In the genomic region with DNA sequence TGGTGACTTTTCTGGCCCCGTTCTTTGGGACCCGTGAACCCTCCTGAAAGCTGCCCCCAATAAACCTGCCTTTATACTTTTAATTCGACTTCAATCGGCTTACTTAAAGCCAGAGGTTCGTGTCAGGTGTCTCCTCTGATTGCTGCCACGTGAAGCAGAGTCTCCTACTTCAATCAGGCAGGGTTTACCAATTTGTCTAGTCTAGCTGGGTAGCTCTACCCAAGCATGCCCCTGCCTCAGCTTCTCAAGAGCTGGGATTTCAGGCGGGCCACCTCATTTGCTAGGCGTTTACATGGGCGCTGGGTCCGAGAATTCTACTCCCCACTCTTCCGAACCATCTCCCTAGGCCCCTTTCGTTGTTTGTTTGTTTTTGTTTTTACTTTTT, we compare ENCODE assay signal across 8 mouse cellular contexts. TPM values are rescaled to one million over a fixed set of nuclear protein-coding genes. Genes with fewer than 3 reads are reported as not detected.
DNase-seq lines count a peak whose midpoint lies in the region; ATAC-seq and TF ChIP-seq lines count a peak whose summit lies in the region.

No protein-coding gene starts in this region.

- no peaks in the 10 kb centered on the region for H3K36me3 ChIP-seq in heart, embryonic 10.5 days
- no peaks in the 10 kb centered on the region; the same call in 1 of the 2 replicates for H3K36me3 ChIP-seq in E14TG2a.4 (ENCODE audit: insufficient read depth, low read length)
- H3K36me3 ChIP-seq in forebrain, embryonic 13.5 days (ENCODE audit: poor library complexity, severe bottlenecking), result no peaks in the 10 kb centered on the region
- no peaks in the 10 kb centered on the region for H3K36me3 ChIP-seq in liver, embryonic 15.5 days (replicated peaks)

- H3K4me2 ChIP-seq in forebrain, embryonic 13.5 days, result peak overlapping the region; percentile 53
- H3K4me2 ChIP-seq in liver, embryonic 15.5 days, result peak overlapping the region; percentile 78

- DNase-seq in heart, embryonic 10.5 days (ENCODE audit: low spot score), result no peak
- no peak for DNase-seq in heart, postnatal 14 days
- no peak for DNase-seq in spleen, adult 18-20 months
- DNase-seq in urinary bladder, adult 18-20 months (ENCODE audit: low spot score in 2 of 2), result no peak
- no peak for DNase-seq in frontal cortex, adult 2 months (ENCODE audit: extremely low spot score in 1 of 2, low spot score in 1 of 2)

- peak overlapping the region; percentile 32; the same call in 1 of the 2 replicates for H3K9ac ChIP-seq in forebrain, embryonic 13.5 days
- peak overlapping the region; percentile 76 for H3K9ac ChIP-seq in liver, embryonic 15.5 days

- H3K4me3 ChIP-seq in heart, embryonic 10.5 days, result peak overlapping the region; percentile 53
- peak overlapping the region; percentile 57 for H3K4me3 ChIP-seq in E14TG2a.4 (replicated peaks; ENCODE audit: low read length)
- H3K4me3 ChIP-seq in forebrain, embryonic 13.5 days, result no peak overlapping the region
- H3K4me3 ChIP-seq in liver, embryonic 15.5 days (replicated peaks), result peak overlapping the region; percentile 40

- peaks cover 12% of the 10 kb centered on the region; the same call in 1 of the 2 replicates for H3K27me3 ChIP-seq in heart, embryonic 10.5 days (ENCODE audit: insufficient read depth, poor library complexity, severe bottlenecking)
- peaks cover 8% of the 10 kb centered on the region; the same call in 1 of the 2 replicates for H3K27me3 ChIP-seq in E14TG2a.4 (ENCODE audit: insufficient read depth, low read length)
- peaks cover 5% of the 10 kb centered on the region; the same call in 1 of the 2 replicates for H3K27me3 ChIP-seq in forebrain, embryonic 13.5 days
- H3K27me3 ChIP-seq in liver, embryonic 15.5 days, result peaks cover 11% of the 10 kb centered on the region

- H3K4me1 ChIP-seq in heart, embryonic 10.5 days, result peaks cover 25% of the 10 kb centered on the region
- H3K4me1 ChIP-seq in E14TG2a.4 (replicated peaks; ENCODE audit: low read depth, low read length), result peaks cover 32% of the 10 kb centered on the region
- H3K4me1 ChIP-seq in forebrain, embryonic 13.5 days, result peaks cover 19% of the 10 kb centered on the region
- H3K4me1 ChIP-seq in liver, embryonic 15.5 days (replicated peaks), result peaks cover 45% of the 10 kb centered on the region

- 35% methylated on average over 12 of the region's 12 CpGs for WGBS in heart, embryonic 10.5 days
- WGBS in forebrain, embryonic 13.5 days, result 34% methylated on average over 12 of the region's 12 CpGs
- WGBS in liver, embryonic 15.5 days (ENCODE audit: insufficient replicate concordance), result 36% methylated on average over 12 of the region's 12 CpGs

- ATAC-seq in forebrain, embryonic 13.5 days, result no peak
- ATAC-seq in liver, embryonic 15.5 days (ENCODE audit: insufficient read depth), result peak; percentile 10

- no peak for TF ChIP-seq CTCF in E14TG2a.4 (conservative IDR thresholded peaks at IDR 0.05; ENCODE audit: low read length)

- H3K27ac ChIP-seq in heart, embryonic 10.5 days, result peak overlapping the region; percentile 80
- H3K27ac ChIP-seq in forebrain, embryonic 13.5 days, result no peak overlapping the region
- H3K27ac ChIP-seq in liver, embryonic 15.5 days (replicated peaks), result peak overlapping the region; percentile 87

- H3K9me3 ChIP-seq in heart, embryonic 10.5 days, result no peaks in the 10 kb centered on the region
- H3K9me3 ChIP-seq in E14TG2a.4 (ENCODE audit: low read length), result no peaks in the 10 kb centered on the region
- no peaks in the 10 kb centered on the region for H3K9me3 ChIP-seq in forebrain, embryonic 13.5 days (replicated peaks)
- H3K9me3 ChIP-seq in liver, embryonic 15.5 days (replicated peaks), result no peaks in the 10 kb centered on the region

- intact Hi-C loops in heart, postnatal 14 days (cut with DNase I), result loop anchor here (1.0 to 2.0 kb wide), 2 partner anchors 59 to 74 kb away; no protein-coding TSS in a partner anchor

RNA-seq across cellular contexts. Expression of gene Klhdc4, which starts 21.1 kb away (rescaled TPM):
- 44.3 and 54.4 TPM in 2 replicates for polyA plus RNA-seq in heart, embryonic 10.5 days (2016; fragmentation: Nextera tagmentation; extraction: Ambion mirVana)
- total RNA-seq in heart, postnatal 14 days (2021), result 10 to 100 TPM; 13.2 to 13.8 TPM
- polyA plus RNA-seq in forebrain, embryonic 13.5 days (2015; fragmentation: Nextera tagmentation; extraction: Ambion mirVana), result 44.3 and 50.6 TPM in 2 replicates
- 16.8 and 19.9 TPM in 2 replicates for polyA plus RNA-seq in liver, embryonic 15.5 days (2015; fragmentation: Nextera tagmentation; extraction: Ambion mirVana)
- 44.5 and 50.3 TPM in 2 replicates for polyA plus RNA-seq in frontal cortex, adult 2 months (2012; rRNA removed)

RNA-seq across cellular contexts. Expression of gene Slc7a5, which starts 57.1 kb away (rescaled TPM):
- 18.7 and 20.9 TPM in 2 replicates for polyA plus RNA-seq in heart, embryonic 10.5 days (2016; fragmentation: Nextera tagmentation; extraction: Ambion mirVana)
- 1 to 10 TPM; 6.7 to 7.0 TPM for total RNA-seq in heart, postnatal 14 days (2021)
- polyA plus RNA-seq in forebrain, embryonic 13.5 days (2015; fragmentation: Nextera tagmentation; extraction: Ambion mirVana), result 28.1 and 30.6 TPM in 2 replicates
- 38.2 and 42.4 TPM in 2 replicates for polyA plus RNA-seq in liver, embryonic 15.5 days (2015; fragmentation: Nextera tagmentation; extraction: Ambion mirVana)
- 63.7 and 70.1 TPM in 2 replicates for polyA plus RNA-seq in frontal cortex, adult 2 months (2012; rRNA removed)
